Mouse (Mus musculus): ENCODE measurements around the gene Glrp1. TPM values are rescaled to one million over a fixed set of nuclear protein-coding genes. Genes with fewer than 3 reads are reported as not detected.
A peak's percentile ranks its signal among the peaks of the same experiment; 100 is the strongest.

Glrp1 gene
- polyA plus RNA-seq, 1 experiment from 2014 or later = not detected

- H3K9me3 ChIP-seq (ENCODE audit: control insufficient read depth) = no peaks in the 10 kb centered on the region
- peak overlapping the region; percentile 7; the same call in 1 of the 2 replicates for H3K4me2 ChIP-seq (replicated peaks; ENCODE audit: low read depth)
- no peak for TF ChIP-seq CTCF (IDR thresholded peaks at IDR 0.05; ENCODE audit: low read depth)
- ATAC-seq = no peak
- H3K4me3 ChIP-seq (ENCODE audit: low read depth, low read length) = no peak overlapping the region
- H3K27ac ChIP-seq (ENCODE audit: low read depth, low read length) = no peak overlapping the region
- no peaks in the 10 kb centered on the region for H3K36me3 ChIP-seq (ENCODE audit: control insufficient read depth, insufficient read depth)
- WGBS = 34% methylated on average over 17 of the region's 17 CpGs
- no peaks in the 10 kb centered on the region for H3K27me3 ChIP-seq (replicated peaks; ENCODE audit: control insufficient read depth, insufficient read depth, low read length)
- peaks cover 6% of the 10 kb centered on the region; the same call in 1 of the 2 replicates for H3K4me1 ChIP-seq (replicated peaks; ENCODE audit: control insufficient read depth, insufficient read depth, low read length)
- H3K9ac ChIP-seq (ENCODE audit: low read depth, low read length) = no peak overlapping the region
Measured at GRCm38 (mm10) chr1:88491617-88492378, 18.1 kb downstream of the Glrp1 start.

GRCm38 (mm10) chr1:88490164-88490563 lies 19.7 kb downstream of the Glrp1 start:
- Histone ChIP-seq H3K4me1 (replicated peaks; ENCODE audit: control insufficient read depth, insufficient read depth, low read length) (peaks cover 6% of the 10 kb centered on the region; the same call in 1 of the 2 replicates), H3K4me2 (replicated peaks; ENCODE audit: low read depth) (no peak overlapping the region), H3K36me3 (ENCODE audit: control insufficient read depth, insufficient read depth) (no peaks in the 10 kb centered on the region), H3K27ac (ENCODE audit: low read depth, low read length) (no peak overlapping the region), H3K9me3 (ENCODE audit: control insufficient read depth) (no peaks in the 10 kb centered on the region), H3K27me3 (replicated peaks; ENCODE audit: control insufficient read depth, insufficient read depth, low read length) (no peaks in the 10 kb centered on the region), H3K4me3 (ENCODE audit: low read depth, low read length) (no peak overlapping the region), H3K9ac (ENCODE audit: low read depth, low read length) (no peak overlapping the region)
- WGBS = 88% methylated on average over 10 of the region's 10 CpGs
- ATAC-seq = no peak
- no peak for TF ChIP-seq CTCF (IDR thresholded peaks at IDR 0.05; ENCODE audit: low read depth)

GRCm38 (mm10) chr1:88488957-88489356 lies 20.9 kb downstream of the Glrp1 start:
- Histone ChIP-seq H3K36me3 (ENCODE audit: control insufficient read depth, insufficient read depth) (no peaks in the 10 kb centered on the region), H3K27me3 (replicated peaks; ENCODE audit: control insufficient read depth, insufficient read depth, low read length) (no peaks in the 10 kb centered on the region), H3K9me3 (ENCODE audit: control insufficient read depth) (no peaks in the 10 kb centered on the region), H3K4me3 (ENCODE audit: low read depth, low read length) (no peak overlapping the region), H3K4me2 (replicated peaks; ENCODE audit: low read depth) (no peak overlapping the region), H3K4me1 (replicated peaks; ENCODE audit: control insufficient read depth, insufficient read depth, low read length) (peaks cover 6% of the 10 kb centered on the region; the same call in 1 of the 2 replicates), H3K9ac (ENCODE audit: low read depth, low read length) (no peak overlapping the region), H3K27ac (ENCODE audit: low read depth, low read length) (no peak overlapping the region)
- no peak for TF ChIP-seq CTCF (IDR thresholded peaks at IDR 0.05; ENCODE audit: low read depth)
- no peak for ATAC-seq
- WGBS = 67% methylated on average over 4 of the region's 4 CpGs

GRCm38 (mm10) chr1:88486336-88486735 lies 23.5 kb downstream of the Glrp1 start:
- H3K4me1 ChIP-seq (replicated peaks; ENCODE audit: control insufficient read depth, insufficient read depth, low read length) = no peaks in the 10 kb centered on the region
- no peak overlapping the region for H3K27ac ChIP-seq (ENCODE audit: low read depth, low read length)
- H3K9ac ChIP-seq (ENCODE audit: low read depth, low read length) = no peak overlapping the region
- H3K4me3 ChIP-seq (ENCODE audit: low read depth, low read length) = no peak overlapping the region
- no peaks in the 10 kb centered on the region for H3K36me3 ChIP-seq (ENCODE audit: control insufficient read depth, insufficient read depth)
- no peaks in the 10 kb centered on the region for H3K27me3 ChIP-seq (replicated peaks; ENCODE audit: control insufficient read depth, insufficient read depth, low read length)
- no peaks in the 10 kb centered on the region for H3K9me3 ChIP-seq (ENCODE audit: control insufficient read depth)
- WGBS = 79% methylated on average over 4 of the region's 4 CpGs
- H3K4me2 ChIP-seq (replicated peaks; ENCODE audit: low read depth) = no peak overlapping the region
- ATAC-seq = no peak
- no peak for TF ChIP-seq CTCF (IDR thresholded peaks at IDR 0.05; ENCODE audit: low read depth)

GRCm38 (mm10) chr1:88484059-88484458 lies 25.8 kb downstream of the Glrp1 start:
- TF ChIP-seq CTCF (IDR thresholded peaks at IDR 0.05; ENCODE audit: low read depth) = no peak
- Histone ChIP-seq H3K4me2 (replicated peaks; ENCODE audit: low read depth) (no peak overlapping the region), H3K36me3 (ENCODE audit: control insufficient read depth, insufficient read depth) (no peaks in the 10 kb centered on the region), H3K9ac (ENCODE audit: low read depth, low read length) (no peak overlapping the region), H3K27ac (ENCODE audit: low read depth, low read length) (no peak overlapping the region), H3K27me3 (replicated peaks; ENCODE audit: control insufficient read depth, insufficient read depth, low read length) (no peaks in the 10 kb centered on the region), H3K4me3 (ENCODE audit: low read depth, low read length) (no peak overlapping the region), H3K4me1 (replicated peaks; ENCODE audit: control insufficient read depth, insufficient read depth, low read length) (no peaks in the 10 kb centered on the region), H3K9me3 (ENCODE audit: control insufficient read depth) (no peaks in the 10 kb centered on the region)
- 71% methylated on average over 4 of the region's 4 CpGs for WGBS
- ATAC-seq = no peak

- ATAC-seq = no peak
Measured at GRCm38 (mm10) chr1:88482142-88483099, 27.4 kb downstream of the Glrp1 start.

More at GRCm38 (mm10) chr1:88482142-88483099, 27.4 kb downstream of the Glrp1 start:
- H3K36me3 ChIP-seq (ENCODE audit: control insufficient read depth, insufficient read depth) = no peaks in the 10 kb centered on the region
- H3K27me3 ChIP-seq (replicated peaks; ENCODE audit: control insufficient read depth, insufficient read depth, low read length) = no peaks in the 10 kb centered on the region
- H3K9ac ChIP-seq (ENCODE audit: low read depth, low read length) = no peak overlapping the region
- no peaks in the 10 kb centered on the region for H3K9me3 ChIP-seq (ENCODE audit: control insufficient read depth)
- no peak overlapping the region for H3K27ac ChIP-seq (ENCODE audit: low read depth, low read length)
- no peak overlapping the region for H3K4me3 ChIP-seq (ENCODE audit: low read depth, low read length)
- WGBS = 36% methylated on average over 17 of the region's 17 CpGs
- TF ChIP-seq CTCF (IDR thresholded peaks at IDR 0.05; ENCODE audit: low read depth) = no peak
- H3K4me2 ChIP-seq (replicated peaks; ENCODE audit: low read depth) = no peak overlapping the region
- no peaks in the 10 kb centered on the region for H3K4me1 ChIP-seq (replicated peaks; ENCODE audit: control insufficient read depth, insufficient read depth, low read length)
